Mouse (Mus musculus): Measurements from ENCODE around the gene Zc3h12a.

GRCm38 (mm10) chr4:125157322-125157721 is 29.7 kb upstream of the Zc3h12a start:
- TF ChIP-seq GATA1 (IDR thresholded peaks at IDR 0.05; ENCODE audit: low read length) = no peak
- no peak for TF ChIP-seq TAL1 (IDR thresholded peaks at IDR 0.05; ENCODE audit: low read length)
